Mouse (Mus musculus) c-Kit-positive CD71-positive TER-119-positive erythroid progenitor cells, embryonic 14.5 days (primary cell): Measurements from ENCODE around the gene Maml2.

Experiments used
- DNase-seq: peaks from one replicate; pipeline ENCODE4 v3.0.0-alpha.2; 2013; ENCODE audit warnings: low spot score

Gene Maml2

DNA sequence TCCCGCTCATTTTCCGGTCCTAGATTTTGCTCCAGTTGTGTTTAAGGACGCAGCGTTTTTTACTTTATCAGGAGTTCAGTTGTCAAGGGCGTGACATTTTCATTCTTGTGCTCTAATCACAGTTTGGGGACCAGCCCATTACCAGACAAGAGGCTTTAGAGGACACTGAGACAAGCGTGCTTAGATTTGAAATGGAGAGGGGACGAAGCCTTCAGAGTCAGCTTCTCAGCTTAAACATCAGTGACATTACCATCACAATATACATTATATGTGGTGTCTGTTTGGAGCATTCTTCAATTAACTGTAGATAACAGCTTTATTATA, 451.9 kb downstream of the Maml2 start:
- DNase-seq = peak; percentile 47

DNA sequence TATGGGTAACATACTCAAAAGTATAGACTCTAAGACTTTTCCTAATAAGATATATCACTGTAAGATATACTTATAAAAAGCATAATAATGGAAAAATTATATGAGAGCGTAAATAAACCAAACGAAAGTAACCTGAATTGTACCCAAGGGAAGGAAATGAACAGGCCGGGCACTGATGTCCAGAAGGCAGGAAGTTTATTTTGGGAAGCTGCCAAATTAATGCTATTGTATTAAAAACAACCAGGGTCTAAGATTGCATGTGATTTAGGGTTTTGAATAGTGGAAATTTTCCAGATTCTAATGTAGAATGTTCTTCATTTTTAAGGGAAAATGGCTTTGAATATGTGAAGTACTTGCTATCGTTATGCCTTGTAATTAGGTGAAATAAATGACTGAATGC, 454.8 kb downstream of the Maml2 start:
- DNase-seq = no peak
